Mouse (Mus musculus) lung, embryonic 15.5 days (tissue): ENCODE measurements around the gene Bckdha. TPM values are rescaled to one million over a fixed set of nuclear protein-coding genes. Genes with fewer than 3 reads are reported as not detected.

Experiments
- ATAC-seq: fragments of 200-750 bp; cut with Nextera tagmentation; 2 replicates; pipeline ENCODE4 v1.8.0; 2017; ENCODE audit warnings: moderate number of reproducible peaks, borderline replicate concordance; ENCODE audit not compliant: low FRiP score, low TSS enrichment; ENCODE audit errors: extremely low read depth
- H3K27ac ChIP-seq: fragments of 300-500 bp; sonication (generic); 2 replicates; pipeline ENCODE4 v1.5.1; 2015; ENCODE audit warnings: moderate library complexity, mild to moderate bottlenecking, inconsistent platforms
- H3K27me3 ChIP-seq: fragments of 300-500 bp; sonication (generic); 2 replicates; pipeline ENCODE4 v1.6.1; 2015; ENCODE audit warnings: inconsistent platforms
- H3K36me3 ChIP-seq: fragments of 300-500 bp; sonication (generic); 2 replicates; pipeline ENCODE4 v1.6.1; 2015; ENCODE audit warnings: inconsistent platforms
- H3K4me1 ChIP-seq: fragments of 300-500 bp; sonication (generic); 2 replicates; pipeline ENCODE4 v1.6.1; 2015; ENCODE audit warnings: inconsistent platforms
- H3K4me2 ChIP-seq: fragments of 300-500 bp; sonication (generic); 2 replicates; pipeline ENCODE4 v1.6.1; 2015; ENCODE audit warnings: inconsistent platforms, mild to moderate bottlenecking, moderate library complexity
- H3K4me3 ChIP-seq: fragments of 300-500 bp; sonication (generic); 2 replicates; pipeline ENCODE4 v1.5.1; 2015; ENCODE audit warnings: mild to moderate bottlenecking, inconsistent platforms
- H3K9ac ChIP-seq: fragments of 300-500 bp; sonication (generic); 2 replicates; pipeline ENCODE4 v1.6.1; 2015; ENCODE audit warnings: inconsistent platforms
- H3K9me3 ChIP-seq: fragments of 300-500 bp; sonication (generic); 2 replicates; pipeline ENCODE4 v1.6.1; 2016; ENCODE audit warnings: inconsistent platforms
- WGBS: fragments of 180-500 bp; shearing (Covaris S2); methylation state at CpG from one replicate; pipeline ENCODE4 v1.1.7; 2015; 5-methylcytosine and 5-hydroxymethylcytosine counted together
- polyA plus RNA-seq: library from polyadenylated mRNA; unstranded; fragments of >200 nt; fragmentation: Nextera tagmentation; extraction: Ambion mirVana; gene quantifications from 2 replicates; pipeline ENCODE4 v1.2.1, GENCODE M21; 2015

Gene Bckdha
- polyA plus RNA-seq, 1 experiment from 2014 or later = 57.0 TPM

- Histone ChIP-seq H3K9ac (peak within 1 kb of the TSS; percentile 40), H3K4me3 (peak within 1 kb of the TSS; percentile 54), H3K4me1 (peaks cover 25% of the 10 kb centered on the region), H3K4me2 (peak within 1 kb of the TSS; percentile 57), H3K9me3 (no peaks in the 10 kb centered on the region), H3K36me3 (no peaks in the 10 kb centered on the region), H3K27ac (peak within 1 kb of the TSS; percentile 86), H3K27me3 (peaks cover 8% of the 10 kb centered on the region)
- ATAC-seq = peak; percentile 96
- WGBS = under 1% methylated on average over 46 of the region's 46 CpGs
Observed at GRCm38 (mm10) chr7:25680514-25681258, 21.9 kb upstream of the Bckdha start, which contains the start of gene B9d2. TSS of gene B9d2 (plus strand) at chr7:25680780.

- ATAC-seq = no peak
- Histone ChIP-seq H3K27ac (peak overlapping the region; percentile 86), H3K9me3 (no peaks in the 10 kb centered on the region), H3K27me3 (peaks cover 15% of the 10 kb centered on the region), H3K36me3 (no peaks in the 10 kb centered on the region), H3K9ac (no peak overlapping the region), H3K4me2 (peak overlapping the region; percentile 57), H3K4me1 (peaks cover 27% of the 10 kb centered on the region), H3K4me3 (peak overlapping the region; percentile 54)
- WGBS = 2% methylated on average over 6 of the region's 6 CpGs
Observed at GRCm38 (mm10) chr7:25679971-25680370, 21.2 kb upstream of the Bckdha start.

- no peak overlapping the region for H3K9ac ChIP-seq
- no peak for ATAC-seq
- H3K36me3 ChIP-seq = no peaks in the 10 kb centered on the region
- H3K27me3 ChIP-seq = peaks cover 35% of the 10 kb centered on the region
- no peak overlapping the region for H3K4me2 ChIP-seq
- no peak overlapping the region for H3K4me3 ChIP-seq
- 88% methylated on average over 7 of the region's 7 CpGs for WGBS
- peaks cover 32% of the 10 kb centered on the region for H3K4me1 ChIP-seq
- H3K27ac ChIP-seq = peak overlapping the region; percentile 32; the same call in 1 of the 2 replicates
- H3K9me3 ChIP-seq = no peaks in the 10 kb centered on the region
Observed at GRCm38 (mm10) chr7:25677013-25677412, 18.2 kb upstream of the Bckdha start.

GRCm38 (mm10) chr7:25676085-25676781 lies 17.5 kb upstream of the Bckdha start:
- Histone ChIP-seq H3K4me2 (peak overlapping the region; percentile 3; the same call in 1 of the 2 replicates), H3K36me3 (no peaks in the 10 kb centered on the region), H3K4me3 (no peak overlapping the region), H3K9me3 (no peaks in the 10 kb centered on the region), H3K27ac (peak overlapping the region; percentile 34), H3K9ac (no peak overlapping the region), H3K4me1 (peaks cover 29% of the 10 kb centered on the region), H3K27me3 (peaks cover 35% of the 10 kb centered on the region)
- ATAC-seq = peak; percentile 26; the same call in 1 of the 2 replicates
- WGBS = 30% methylated on average over 15 of the region's 15 CpGs

GRCm38 (mm10) chr7:25675405-25675804 lies 16.6 kb upstream of the Bckdha start:
- ATAC-seq = no peak
- Histone ChIP-seq H3K4me2 (peak overlapping the region; percentile 55; the same call in 1 of the 2 replicates), H3K4me3 (peak overlapping the region; percentile 25; the same call in 1 of the 2 replicates), H3K4me1 (peaks cover 26% of the 10 kb centered on the region), H3K27me3 (peaks cover 35% of the 10 kb centered on the region), H3K9me3 (no peaks in the 10 kb centered on the region), H3K9ac (no peak overlapping the region), H3K27ac (no peak overlapping the region), H3K36me3 (no peaks in the 10 kb centered on the region)
- 51% methylated on average over 6 of the region's 6 CpGs for WGBS

- peaks cover 20% of the 10 kb centered on the region for H3K4me1 ChIP-seq
- H3K4me2 ChIP-seq = peak within 1 kb of the TSS; percentile 55
- H3K4me3 ChIP-seq = peak within 1 kb of the TSS; percentile 25
- H3K9me3 ChIP-seq = no peaks in the 10 kb centered on the region
- 0 out of 2 replicates have a peak, but pooled peaks have one; percentile 33 for ATAC-seq
- H3K9ac ChIP-seq = 0 out of 2 replicates have a peak within 1 kb of the TSS, but pooled peaks have one; percentile 2
- no peaks in the 10 kb centered on the region for H3K36me3 ChIP-seq
- H3K27me3 ChIP-seq = peaks cover 35% of the 10 kb centered on the region
- H3K27ac ChIP-seq = 0 out of 2 replicates have a peak within 1 kb of the TSS, but pooled peaks have one; percentile 34
- WGBS = 4% methylated on average over 29 of the region's 29 CpGs
Observed at GRCm38 (mm10) chr7:25674719-25675300, 16.0 kb upstream of the Bckdha start, which contains the start of gene Tmem91. TSS of gene Tmem91 (minus strand) at chr7:25675166.

- Histone ChIP-seq H3K27ac (no peak overlapping the region), H3K9ac (0 out of 2 replicates have a peak overlapping the region, but pooled peaks have one; percentile 2), H3K4me1 (peaks cover 18% of the 10 kb centered on the region), H3K4me3 (no peak overlapping the region), H3K27me3 (peaks cover 35% of the 10 kb centered on the region), H3K4me2 (peak overlapping the region; percentile 55), H3K36me3 (no peaks in the 10 kb centered on the region), H3K9me3 (no peaks in the 10 kb centered on the region)
- 22% methylated on average over 9 of the region's 9 CpGs for WGBS
- no peak for ATAC-seq
Observed at GRCm38 (mm10) chr7:25674297-25674696, 15.5 kb upstream of the Bckdha start.

GRCm38 (mm10) chr7:25672442-25672841 lies 13.7 kb upstream of the Bckdha start:
- H3K4me3 ChIP-seq = no peak overlapping the region
- no peak for ATAC-seq
- no peak overlapping the region for H3K4me2 ChIP-seq
- H3K27me3 ChIP-seq = peaks cover 31% of the 10 kb centered on the region
- no peak overlapping the region for H3K9ac ChIP-seq
- H3K27ac ChIP-seq = no peak overlapping the region
- H3K9me3 ChIP-seq = no peaks in the 10 kb centered on the region
- WGBS = 49% methylated on average over 4 of the region's 4 CpGs
- peaks cover 18% of the 10 kb centered on the region for H3K4me1 ChIP-seq
- peaks cover 16% of the 10 kb centered on the region for H3K36me3 ChIP-seq

GRCm38 (mm10) chr7:25671686-25672085 lies 12.9 kb upstream of the Bckdha start:
- Histone ChIP-seq H3K27me3 (peaks cover 31% of the 10 kb centered on the region), H3K36me3 (peaks cover 16% of the 10 kb centered on the region), H3K9me3 (no peaks in the 10 kb centered on the region), H3K9ac (no peak overlapping the region), H3K4me1 (peaks cover 15% of the 10 kb centered on the region), H3K4me2 (no peak overlapping the region), H3K27ac (no peak overlapping the region), H3K4me3 (no peak overlapping the region)
- ATAC-seq = no peak
- WGBS = 48% methylated on average over 2 of the region's 2 CpGs

GRCm38 (mm10) chr7:25670096-25670495 lies 11.3 kb upstream of the Bckdha start:
- H3K4me1 ChIP-seq = peaks cover 7% of the 10 kb centered on the region
- peaks cover 25% of the 10 kb centered on the region for H3K36me3 ChIP-seq
- no peak overlapping the region for H3K4me3 ChIP-seq
- no peak overlapping the region for H3K27ac ChIP-seq
- H3K9me3 ChIP-seq = no peaks in the 10 kb centered on the region
- H3K27me3 ChIP-seq = peaks cover 21% of the 10 kb centered on the region
- no peak overlapping the region for H3K9ac ChIP-seq
- ATAC-seq = no peak
- WGBS = 87% methylated on average over 4 of the region's 4 CpGs
- no peak overlapping the region for H3K4me2 ChIP-seq

- H3K27ac ChIP-seq = no peak overlapping the region
- 78% methylated on average over 9 of the region's 9 CpGs for WGBS
- no peak overlapping the region for H3K4me2 ChIP-seq
- H3K4me3 ChIP-seq = no peak overlapping the region
- no peak for ATAC-seq
- peaks cover 16% of the 10 kb centered on the region for H3K27me3 ChIP-seq
- H3K9me3 ChIP-seq = no peaks in the 10 kb centered on the region
- peaks cover 29% of the 10 kb centered on the region for H3K36me3 ChIP-seq
- no peak overlapping the region for H3K9ac ChIP-seq
- peaks cover 2% of the 10 kb centered on the region; the same call in 1 of the 2 replicates for H3K4me1 ChIP-seq
Observed at GRCm38 (mm10) chr7:25669631-25670030, 10.8 kb upstream of the Bckdha start.
